Mouse (Mus musculus) embryo, embryonic 9.5 days (tissue): ENCODE measurements around the gene Myh9.

Experiments used
- DNase-seq: peaks from one replicate; pipeline ENCODE4 v3.0.0-alpha.2; 2017; ENCODE audit errors: extremely low spot score

Gene Myh9

DNA sequence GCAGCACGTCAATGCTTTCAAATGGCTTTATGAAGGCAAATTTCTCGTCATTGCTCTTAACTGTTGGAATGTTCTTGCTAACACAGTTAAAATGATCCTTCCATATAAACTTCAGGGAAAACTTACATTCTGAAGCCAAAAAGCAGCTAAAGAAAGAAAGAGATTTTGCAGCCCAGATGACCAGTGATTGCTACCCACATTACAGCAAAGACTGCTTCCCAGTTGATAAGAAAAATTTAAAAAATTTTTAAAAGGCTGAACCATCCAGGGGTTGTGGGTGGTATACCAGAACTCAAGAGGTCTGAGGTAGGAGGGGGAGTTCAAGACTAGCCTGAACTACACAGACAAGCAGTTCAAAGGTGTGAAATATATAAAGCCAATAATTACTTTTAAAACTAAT is 1.1 kb upstream of the Myh9 start:
- no peak for DNase-seq

DNA sequence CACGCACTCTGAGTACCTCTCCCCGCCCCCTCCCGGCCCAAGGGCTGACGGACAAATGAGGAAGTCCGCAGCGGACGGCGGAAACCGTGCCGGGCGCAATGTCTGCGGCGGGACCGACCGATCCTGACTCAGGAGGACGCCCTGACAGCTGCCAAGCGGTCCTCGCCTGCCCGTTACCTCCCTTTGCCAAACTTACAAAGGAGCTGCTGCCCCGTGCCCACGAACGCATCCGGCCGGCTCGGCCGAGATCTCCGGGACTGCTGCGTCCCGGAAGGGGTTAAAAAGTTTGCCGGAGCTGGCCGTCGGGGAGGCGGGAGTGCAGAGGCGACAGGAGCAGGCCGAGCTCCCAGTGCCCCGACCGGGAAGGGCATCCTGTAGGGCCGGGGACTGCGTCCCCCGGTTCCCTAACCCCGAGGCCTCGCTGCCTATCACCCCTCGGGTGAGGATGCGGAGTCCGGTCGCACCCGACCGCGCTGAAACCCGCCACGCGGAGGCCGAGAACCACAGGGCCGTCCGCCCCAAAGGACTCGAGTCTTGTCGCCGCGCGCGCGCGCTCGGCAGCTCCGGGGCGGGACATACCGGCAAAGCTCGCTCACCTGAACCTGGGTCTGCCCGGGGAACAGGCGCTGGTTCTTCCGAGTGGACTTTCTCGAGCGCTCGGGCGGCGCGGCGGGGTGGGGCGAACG is 471 bp downstream of the Myh9 start:
- DNase-seq = no peak

DNA sequence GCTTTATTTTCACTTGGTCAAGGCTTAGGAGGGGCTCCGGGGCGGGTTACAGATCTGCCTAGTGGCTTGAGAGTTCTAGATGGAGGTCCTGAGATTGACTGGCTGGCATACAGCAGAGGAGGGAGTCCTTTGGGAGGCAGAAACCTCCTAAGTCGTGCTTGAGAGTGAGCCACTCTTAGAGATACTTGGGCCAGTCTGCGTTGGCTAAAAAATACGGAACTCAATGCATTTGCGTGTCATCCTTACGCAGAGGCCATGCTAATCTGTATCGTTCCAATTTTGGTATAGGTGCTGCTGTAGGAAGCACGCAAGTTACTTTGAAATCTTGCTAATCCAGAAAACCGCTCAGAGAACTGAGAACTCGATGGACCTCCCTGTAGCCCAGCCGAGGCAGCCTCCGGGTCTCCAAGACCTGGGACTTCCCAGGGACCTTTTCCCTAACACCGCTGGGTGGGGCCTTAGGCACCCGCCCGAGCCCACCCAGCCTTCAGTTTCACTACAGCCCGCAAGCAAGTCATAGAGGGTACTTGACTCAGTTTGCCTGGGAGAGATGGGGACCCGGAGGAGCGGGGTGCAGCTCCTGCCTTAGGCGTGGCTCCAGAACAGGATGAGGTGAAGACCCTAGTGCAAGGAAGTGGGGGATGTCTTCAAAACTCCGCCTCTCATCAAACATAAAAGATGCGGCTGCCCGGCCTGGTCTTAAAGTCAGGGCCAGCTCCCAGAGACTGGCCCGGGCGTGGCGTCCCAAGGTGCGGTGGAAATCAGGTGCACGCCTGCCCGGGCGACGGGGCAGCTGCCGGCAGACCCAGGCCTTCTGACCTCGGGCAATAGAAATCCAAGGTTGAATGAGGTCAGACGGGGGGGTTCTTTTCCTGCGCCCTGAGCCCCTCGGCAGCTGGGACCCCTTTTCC is 1.3 kb downstream of the Myh9 start:
- DNase-seq = peak; percentile 42

DNA sequence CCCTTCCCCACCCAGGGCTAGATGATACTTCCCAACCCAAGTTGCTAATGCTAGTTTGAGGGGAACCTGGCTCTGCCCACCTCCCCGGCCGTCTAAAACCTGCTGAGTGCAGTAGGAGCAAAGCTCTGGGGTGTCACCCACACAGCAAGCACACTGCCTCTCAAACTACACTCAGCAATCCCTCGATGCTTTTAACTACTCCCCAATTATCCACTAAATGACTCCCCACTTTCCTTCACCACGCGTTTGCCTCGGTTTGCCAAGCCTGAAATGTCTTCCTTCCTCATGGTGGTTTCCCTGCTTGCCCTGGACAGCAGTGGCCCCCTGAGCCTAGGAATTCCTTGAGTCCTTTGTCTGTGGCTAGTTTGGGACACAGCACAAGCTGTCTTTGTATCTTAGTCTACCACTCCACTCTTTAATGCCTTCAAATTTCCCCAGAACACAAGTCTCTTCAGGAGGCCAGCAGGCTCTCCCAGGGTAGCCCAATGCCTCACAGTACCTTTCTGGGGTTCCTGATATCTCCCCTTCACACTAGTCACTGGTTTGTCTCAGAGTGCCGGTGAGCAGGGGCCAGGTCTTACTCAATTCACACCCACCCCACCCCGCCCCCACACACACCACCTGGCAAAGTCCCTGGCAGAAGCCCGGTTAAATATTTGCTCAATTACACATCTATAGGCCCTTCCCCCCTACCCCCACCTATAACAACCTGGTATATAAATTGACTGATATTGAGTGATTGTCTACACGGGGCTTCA is 2.3 kb downstream of the Myh9 start:
- no peak for DNase-seq

DNA sequence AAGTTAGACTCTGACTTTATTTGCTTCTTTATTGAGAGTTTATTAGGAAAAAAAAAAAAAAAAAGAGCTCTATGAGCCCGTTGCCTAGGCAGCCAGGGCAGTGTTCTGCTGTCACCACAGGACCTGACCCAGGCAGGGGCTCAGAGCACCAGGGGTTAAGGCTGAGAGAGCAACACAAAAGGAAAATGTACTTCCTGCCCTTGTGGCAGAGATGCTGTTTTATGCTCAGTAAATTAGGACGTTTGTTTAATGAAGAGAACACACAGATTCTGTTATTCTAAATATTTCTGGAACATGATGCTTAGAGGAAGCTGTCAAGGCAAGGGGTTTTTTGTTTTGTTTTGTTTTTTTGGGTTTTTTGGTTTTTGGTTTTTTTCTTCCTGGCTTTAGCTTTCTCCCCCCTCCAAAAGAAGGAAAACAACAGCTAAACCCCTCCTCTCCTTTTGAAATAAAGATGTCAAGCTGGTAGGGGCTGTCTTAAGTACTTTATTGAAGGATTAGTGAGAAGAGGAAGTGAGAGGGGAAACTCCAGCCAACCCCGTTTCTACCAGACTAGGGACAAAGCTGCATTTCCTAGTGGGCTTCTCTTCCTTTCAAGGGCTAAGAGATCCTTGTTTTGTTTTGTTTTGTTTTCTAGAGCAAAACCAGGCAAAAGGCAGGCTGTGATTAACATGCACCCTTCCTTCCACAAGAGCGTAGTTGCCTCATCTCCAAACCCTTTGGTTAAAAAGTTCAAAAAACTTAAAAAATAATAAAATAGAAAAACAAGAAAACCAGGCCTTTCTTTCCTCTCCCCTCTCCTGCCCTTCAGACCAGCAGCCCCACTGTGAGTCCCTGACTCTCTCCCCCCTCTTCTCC is 3.2 kb downstream of the Myh9 start:
- DNase-seq = no peak

DNA sequence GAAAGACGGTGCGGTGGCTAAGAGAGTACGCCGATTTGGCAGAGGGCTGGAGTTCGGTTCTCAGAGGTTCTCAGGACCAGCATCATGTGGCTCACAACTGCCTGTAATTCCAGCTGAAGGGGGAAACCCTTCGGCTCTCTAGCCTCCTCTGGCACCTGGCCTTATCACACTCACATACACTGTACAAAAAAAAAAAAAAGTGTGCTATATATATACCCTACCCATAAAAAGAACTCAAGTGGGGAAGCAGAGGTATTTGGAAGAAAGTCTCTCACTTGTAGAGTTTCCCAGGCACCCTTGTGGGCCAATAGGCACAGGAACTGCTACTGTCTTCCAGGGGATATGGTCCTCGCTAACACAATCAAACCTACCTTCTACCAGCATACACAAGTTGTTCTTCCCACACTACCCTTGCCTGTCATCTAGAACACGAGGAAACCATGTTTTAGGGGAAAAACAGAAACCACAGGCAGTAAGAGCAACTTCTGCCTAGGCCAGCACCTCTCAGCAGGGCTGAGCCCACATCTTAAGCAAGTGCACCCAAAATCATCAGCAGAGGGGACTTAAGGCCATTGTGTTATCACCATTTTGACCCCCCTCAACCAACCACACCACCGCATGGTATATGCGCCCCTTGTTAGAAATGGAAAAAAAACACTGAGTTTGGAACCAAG is 4.4 kb downstream of the Myh9 start:
- no peak for DNase-seq

DNA sequence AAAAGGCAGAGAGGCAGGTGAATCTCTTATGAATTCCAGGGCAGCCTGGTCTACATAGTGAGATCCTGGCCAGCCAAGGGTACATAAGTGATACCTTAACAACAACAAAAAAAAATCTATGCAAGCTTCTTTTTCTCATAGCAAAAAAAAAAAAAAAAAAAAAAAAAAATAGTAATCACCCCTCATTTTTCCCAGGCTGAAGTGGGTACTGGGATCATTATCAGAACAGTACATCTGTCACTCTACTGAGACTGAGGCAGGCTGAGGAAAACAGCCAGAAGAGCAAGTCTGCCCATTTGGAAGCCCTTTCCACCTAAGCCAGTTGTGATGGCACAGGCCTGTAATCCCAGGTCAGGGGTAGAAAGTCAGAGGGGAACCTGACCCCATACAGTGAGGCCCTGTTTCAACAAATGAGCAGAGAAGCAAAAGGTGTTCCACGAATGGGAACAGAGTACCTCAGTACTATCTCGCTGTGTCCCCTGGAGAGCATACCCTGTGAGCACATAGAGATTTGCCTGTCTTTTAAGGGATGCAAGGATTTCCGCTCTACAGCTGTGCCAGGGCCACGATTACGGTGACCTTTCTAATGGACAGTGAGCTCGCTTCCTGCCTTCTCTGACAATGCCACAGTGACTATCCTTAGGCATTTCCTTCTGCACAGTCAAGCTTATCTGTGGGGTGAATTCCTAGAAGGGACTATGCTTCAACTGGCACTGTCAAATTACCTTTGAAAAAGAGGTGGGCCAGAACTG is 5.1 kb downstream of the Myh9 start:
- DNase-seq = no peak

DNA sequence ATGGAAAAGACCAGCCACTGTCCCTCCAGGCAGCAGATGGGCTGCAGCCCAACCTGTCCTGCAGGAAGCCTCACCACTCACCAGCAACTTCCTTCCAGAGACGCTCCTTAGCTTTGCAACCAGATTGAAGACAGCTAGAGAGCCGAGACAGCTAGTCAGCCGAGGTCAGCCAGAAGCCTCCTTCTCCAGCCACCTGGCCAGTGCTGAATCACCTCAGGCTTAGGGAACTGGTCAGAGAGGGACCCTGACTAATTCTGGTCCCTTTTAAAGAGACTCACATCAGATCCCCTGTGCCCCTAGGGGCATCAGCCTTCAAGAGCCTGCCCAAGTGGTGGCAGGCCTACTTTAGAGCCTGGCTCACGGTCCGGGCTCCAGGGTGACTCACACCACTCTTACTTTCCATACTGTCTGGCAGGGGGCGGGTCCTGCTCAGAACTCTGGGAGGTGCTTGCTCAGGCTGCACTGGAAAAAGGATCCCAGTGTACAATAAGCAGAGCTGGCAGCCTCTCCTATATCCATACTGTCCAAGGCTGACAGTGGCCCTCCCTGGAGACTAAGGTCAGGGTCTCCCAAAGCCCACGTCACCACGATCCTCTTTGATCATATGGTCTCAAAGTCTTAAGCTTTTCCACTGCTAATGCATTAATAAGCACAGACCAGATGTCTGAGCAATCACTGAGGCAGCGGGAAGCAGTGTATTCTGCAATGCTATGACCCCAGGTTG is 5.9 kb downstream of the Myh9 start:
- no peak for DNase-seq

DNA sequence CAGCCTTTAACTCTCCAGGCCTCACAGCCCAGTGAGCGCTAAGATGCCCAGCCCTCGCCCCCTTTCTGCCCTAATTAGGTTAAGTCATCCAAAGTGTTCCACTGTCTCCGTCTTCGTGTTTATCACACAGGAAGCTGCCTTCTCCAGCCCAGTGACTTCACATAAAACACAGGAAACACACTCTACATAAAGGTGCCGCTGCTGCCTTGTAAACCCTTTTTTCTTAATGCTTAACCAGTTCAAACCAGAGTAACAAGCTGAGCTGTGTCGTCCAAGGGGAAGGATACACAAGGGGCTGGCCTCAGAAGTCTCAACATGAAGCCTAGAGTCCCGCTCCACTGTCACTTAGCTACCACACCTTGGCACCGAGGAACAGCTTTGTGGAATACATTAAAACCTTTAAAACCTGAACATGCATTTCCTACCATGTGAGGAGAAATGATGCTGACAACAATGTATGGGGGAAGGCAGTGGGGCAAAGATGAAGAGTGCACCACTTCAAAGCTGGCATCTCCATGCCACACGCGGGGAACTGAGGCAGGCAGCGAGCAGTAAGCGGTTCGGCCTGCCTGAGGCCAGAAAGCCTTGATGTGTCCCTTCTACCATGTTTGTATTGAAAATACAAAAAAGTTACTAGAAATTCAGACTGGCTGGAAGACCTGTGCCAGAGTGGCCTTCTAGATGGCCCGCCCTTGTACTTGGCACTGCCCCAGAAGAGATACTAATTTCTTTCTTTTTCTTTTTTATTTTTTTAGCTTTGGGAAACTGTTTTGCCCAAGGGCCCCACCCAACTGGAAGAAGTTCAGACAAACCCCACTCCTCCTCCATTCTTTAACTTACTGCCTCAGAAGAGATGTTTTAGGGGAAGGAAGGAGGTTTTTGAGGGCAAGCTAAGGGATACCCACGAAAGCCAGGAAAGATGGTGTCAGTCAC is 7.4 kb downstream of the Myh9 start:
- no peak for DNase-seq

DNA sequence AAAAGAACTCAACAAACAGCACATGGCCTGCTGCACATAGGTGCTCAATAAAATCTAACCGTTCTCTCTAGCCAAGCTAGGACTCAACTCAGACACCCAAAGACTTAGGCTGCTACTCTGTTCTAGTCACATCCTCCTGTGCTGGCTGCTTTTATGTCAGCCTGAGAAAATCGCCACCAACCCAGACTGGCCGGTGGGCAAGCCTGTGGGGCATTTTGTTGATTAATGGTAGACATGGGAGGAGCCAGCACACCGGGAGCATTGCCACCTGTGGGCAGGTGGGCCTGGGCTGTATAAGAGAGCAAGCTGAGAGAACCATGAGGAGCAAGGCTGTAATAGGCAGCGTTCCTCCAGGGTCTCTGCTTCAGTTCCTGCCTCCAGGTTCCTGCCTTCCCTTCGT is 8.2 kb downstream of the Myh9 start:
- no peak for DNase-seq

DNA sequence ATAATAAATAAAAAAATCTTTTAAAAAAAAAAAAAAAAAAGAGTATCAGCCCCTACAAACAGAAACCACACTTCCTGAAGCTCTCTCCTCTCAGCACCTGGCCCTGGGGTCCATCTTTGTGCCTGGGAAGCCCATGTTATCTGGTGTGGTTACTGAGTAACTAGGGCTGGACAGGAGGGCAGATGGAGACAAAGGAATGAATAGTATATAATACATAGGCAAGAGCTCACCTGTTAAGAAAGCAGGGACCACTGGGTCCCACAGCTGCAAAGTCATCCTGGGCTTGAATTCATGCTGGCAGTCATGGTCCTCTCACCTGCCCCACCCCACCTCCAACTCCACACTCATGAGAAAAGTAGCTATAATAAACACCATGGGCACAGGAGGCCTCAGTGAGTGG is 8.9 kb downstream of the Myh9 start:
- no peak for DNase-seq

DNA sequence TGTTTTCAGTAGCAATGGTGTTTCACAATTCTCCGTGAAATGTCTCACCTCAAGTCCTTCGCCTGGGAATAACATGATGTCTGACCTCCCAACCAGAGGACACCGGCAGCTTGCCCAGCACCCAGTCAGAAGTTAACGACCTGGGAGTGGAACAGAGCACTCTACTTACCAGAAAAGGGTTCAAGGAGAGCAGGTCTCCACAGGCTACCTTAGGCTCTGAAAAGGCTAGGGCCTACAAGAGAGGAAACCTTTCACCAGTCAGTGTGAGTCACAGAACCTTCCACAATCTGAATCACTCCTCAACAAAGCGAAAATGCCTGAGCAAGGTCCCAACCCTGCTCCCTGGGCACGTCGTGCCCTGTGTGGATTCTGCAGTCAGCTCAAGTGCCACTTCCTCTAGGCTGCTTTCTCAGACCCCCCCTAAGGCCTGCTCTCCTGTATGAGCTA is 9.5 kb downstream of the Myh9 start:
- DNase-seq = no peak

DNA sequence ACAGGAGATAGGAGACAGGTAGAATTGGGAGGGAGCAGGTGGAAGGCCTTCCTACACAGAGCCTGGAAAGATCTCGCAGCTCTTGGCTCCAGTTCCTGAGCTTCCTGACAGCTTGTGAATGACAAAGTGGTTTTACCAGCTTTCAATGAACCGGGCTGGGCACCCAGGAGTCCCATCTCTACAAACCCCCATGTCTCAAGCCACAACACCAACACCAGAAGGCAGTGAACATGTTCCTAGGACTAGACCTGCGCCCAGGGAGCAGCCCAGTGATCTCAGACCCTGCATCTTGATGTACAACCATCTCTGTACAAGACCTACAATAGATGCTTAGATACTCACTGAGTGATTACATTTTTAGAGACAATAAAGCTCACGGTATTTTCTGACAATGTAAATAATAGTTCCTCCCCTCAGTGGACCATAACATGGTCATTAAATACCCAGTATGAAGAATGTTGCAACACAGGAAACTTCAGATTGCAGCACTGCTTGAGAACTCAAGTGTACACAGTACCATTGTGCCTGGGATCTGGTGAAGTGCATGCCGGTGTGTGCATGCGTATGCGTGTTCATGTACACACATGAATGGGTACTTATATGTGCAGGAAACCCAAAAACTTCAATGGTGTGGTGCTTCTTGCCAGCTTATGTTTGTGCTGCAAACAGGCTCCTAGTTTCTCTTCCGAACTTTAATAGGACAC is 10.1 kb downstream of the Myh9 start:
- DNase-seq = no peak

DNA sequence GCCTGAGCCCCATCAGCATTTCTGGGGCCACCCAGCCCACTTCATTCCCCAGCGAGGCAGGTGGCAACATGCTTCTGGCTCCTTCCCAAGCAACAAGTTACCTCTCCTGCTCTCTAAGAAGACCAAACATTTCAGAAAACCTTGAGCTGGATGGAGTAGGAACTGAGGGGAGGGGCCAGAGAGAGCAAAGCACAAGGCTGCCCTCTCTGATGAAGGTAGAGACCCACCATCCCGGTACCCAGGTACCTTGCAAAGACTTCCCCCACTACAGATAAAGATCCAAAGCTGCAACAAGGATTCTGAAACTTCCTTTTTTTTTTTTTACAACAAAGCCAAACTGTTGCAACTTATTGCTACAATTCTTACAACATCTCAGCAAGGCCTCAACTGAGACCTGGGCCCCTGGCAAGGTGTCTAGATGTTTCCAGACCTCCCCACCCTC is 10.8 kb downstream of the Myh9 start:
- DNase-seq = no peak

DNA sequence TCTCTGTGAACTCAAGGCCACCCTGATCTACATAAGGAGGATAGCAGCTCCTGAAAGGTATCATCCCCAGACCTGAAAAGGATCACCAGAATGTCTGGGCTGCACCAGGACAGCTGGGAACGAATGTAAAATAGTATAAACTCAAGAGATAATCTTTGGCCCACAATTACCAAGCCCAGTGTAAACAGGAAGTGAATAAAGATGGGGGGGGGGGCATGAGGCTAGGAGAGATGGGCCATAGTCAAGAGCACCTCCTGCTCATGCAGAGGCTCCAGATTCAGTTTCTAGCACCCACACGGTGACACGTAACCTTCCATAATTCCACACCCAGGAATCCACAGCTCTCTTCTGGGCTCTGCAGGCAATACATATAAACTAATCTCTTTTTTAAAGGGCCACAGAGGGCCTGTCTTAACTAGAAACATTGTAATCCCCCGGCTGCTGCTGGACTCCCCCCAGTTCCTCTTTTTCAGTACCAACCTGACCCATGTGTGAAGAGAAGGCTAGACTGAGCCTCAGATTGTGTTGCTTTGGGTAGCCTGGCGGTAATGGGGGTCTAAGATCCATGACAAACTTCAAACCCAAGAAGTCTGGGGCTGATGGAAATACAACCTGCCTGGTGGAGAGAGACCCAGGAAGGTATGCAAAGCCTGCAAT is 11.4 kb downstream of the Myh9 start:
- DNase-seq = no peak

DNA sequence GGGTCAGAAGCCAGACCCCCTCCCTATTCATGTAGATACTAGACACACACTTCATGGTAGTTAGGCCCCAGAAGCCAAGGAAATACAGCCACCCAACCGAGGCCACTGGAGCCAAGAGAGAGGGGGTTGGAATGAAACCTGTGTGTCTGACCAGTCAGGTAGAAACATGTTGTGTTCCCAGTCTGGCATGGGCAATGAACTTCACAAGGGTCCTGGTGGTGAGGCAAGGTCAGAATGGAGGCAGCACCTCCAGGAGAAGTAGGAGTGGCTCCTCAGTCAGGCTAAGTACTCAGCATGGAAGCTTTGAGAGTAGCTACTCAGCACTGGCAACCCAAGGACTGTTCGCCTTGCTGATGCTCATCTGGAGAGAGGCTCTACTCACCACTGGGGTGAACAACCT is 12.4 kb downstream of the Myh9 start:
- no peak for DNase-seq

DNA sequence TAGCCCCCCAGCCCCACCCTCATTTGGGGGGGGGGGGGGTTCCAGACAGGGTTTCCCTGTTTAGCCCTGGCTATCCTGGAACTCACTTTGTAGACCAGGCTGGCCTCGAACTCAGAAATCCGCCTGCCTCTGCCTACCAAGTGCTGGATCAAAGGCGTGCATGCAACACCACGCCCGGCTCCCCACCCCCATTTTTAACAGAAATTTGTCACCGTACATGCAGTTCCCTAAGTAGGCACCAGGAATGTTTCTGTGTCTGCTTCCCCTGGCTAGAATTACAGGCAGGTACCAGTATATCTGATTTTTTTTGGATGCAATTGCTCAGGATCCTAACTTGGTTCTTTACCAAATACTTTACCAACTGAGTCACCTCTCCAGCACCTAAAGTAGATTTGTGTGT is 13.1 kb downstream of the Myh9 start:
- DNase-seq = no peak
